Mouse (Mus musculus) frontal cortex, adult 2 months (tissue): ENCODE measurements around the gene Skap1. TPM values are rescaled to one million over a fixed set of nuclear protein-coding genes. Genes with fewer than 3 reads are reported as not detected.
A peak's percentile ranks its signal among the peaks of the same experiment; 100 is the strongest.

ENCODE experiments used
- DNase-seq, 2 experiments: peaks; one replicate each; pipeline ENCODE4 v3.0.0; 2022; ENCODE audit warnings: low spot score in 1 of 2; ENCODE audit errors: extremely low spot score in 1 of 2
- polyA plus RNA-seq: library from polyadenylated mRNA; depleted of rRNA; stranded (reverse); fragments of >200 nt; gene quantifications from 2 replicates; pipeline ENCODE4 v1.2.3, GENCODE M21; 2012

Skap1 gene
- polyA plus RNA-seq, 1 experiment: 3.1 TPM

DNA sequence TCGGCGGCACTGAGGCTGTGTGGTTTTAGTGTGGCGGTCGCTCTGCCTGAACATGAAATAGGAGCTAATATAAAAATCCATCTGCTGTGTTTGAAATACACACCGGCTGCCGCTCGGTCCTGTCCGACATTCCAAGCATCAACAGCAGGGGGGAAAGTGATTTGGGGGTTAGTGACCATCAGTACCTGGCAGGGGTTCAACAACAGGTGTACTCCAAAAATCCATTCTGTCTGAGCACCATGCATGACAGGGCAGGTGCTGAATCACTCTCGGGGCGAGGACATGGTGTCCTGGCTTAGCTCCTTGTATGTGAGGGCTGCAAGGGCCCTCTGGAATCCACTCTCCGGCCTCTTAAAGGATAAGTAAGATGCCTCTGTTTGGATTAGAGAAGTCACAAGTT, 272.0 kb downstream of the Skap1 start:
- DNase-seq: no peak

DNA sequence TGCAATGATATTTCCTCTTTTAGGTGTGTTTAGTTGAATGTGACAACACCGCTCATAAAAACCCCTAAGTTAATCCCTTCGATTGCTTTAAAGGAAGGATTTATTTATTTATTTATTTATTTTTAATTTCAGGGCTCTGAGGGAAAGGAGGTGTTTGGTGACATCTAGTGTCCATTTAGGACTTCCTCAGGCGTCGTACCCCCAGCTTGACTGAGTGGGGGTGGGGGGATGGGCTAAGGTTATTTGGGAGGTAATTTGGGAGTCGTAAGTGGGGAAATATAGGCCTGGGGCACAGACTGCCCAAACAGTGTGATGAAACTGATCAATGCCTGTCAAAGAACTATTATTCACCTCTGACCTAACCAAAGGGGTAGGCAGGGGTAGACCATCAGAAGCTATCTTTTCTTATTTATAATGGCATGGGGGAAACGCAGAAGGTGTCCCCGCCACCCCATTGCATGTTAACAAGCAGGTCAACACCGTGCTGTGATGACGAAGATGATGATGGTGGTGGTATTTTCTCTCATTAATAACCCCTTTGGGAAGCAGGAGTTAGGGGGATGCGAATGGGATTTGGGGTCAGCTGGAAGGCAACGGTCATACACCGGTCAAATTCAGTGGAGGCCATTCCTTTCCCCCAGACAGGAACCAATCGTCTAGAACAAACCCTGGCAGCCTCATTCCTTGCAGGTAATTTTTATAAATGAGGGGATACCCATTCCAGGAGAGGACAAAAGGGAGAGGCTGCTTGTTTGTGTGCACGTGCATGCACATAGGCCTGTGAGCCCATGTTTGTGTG, 273.5 kb downstream of the Skap1 start:
- DNase-seq: no peak

DNA sequence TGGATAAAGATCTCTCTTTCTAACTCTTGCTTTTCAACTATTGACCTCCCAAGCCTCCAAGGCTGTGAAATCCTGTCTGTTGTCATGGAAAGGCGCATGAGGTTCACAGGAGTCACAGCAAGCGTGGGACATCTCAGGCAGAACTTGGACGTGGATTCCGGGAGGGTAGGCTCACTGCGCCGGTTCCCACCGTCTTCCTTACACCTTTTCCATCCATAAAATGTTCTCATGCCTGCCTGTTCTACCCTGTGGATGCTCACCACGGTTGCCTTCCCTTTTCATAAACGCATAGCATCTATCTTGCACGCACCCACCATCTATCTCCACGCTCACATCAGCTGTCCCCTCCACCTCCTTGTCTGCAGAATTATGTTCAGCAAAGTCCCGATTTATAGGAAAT, 276.4 kb downstream of the Skap1 start:
- no peak for DNase-seq

- DNase-seq: peak in 1 of 2 experiments; percentile 56
Measured at GRCm38 (mm10) chr11:96741995-96742394, 277.6 kb downstream of the Skap1 start.

DNA sequence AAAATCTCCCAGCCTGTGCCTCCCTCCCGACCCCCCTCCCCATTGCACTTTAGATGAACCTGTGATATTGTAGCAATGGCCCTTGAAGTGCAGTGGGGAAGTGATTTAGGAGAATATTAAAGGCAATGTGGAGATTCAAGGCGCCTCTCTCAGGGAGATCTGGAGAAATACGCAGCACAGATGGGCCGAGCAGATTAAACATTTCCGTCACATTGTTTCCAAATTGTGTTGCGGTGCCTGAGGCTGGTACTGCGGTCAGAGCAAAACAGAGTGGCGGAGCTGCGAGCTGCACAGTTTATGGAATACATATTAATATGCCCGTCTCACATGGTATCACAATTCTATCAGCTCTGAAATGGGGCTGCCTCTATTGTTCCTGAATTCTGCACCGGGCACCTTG, 278.6 kb downstream of the Skap1 start:
- DNase-seq: no peak

- DNase-seq: no peak
Measured at GRCm38 (mm10) chr11:96743891-96744290, 279.5 kb downstream of the Skap1 start.

GRCm38 (mm10) chr11:96746648-96747047, 282.3 kb downstream of the Skap1 start:
- no peak for DNase-seq

- DNase-seq: no peak
Measured at GRCm38 (mm10) chr11:96747555-96747954, 283.2 kb downstream of the Skap1 start.

GRCm38 (mm10) chr11:96755298-96755697, 290.9 kb downstream of the Skap1 start:
- no peak for DNase-seq

DNA sequence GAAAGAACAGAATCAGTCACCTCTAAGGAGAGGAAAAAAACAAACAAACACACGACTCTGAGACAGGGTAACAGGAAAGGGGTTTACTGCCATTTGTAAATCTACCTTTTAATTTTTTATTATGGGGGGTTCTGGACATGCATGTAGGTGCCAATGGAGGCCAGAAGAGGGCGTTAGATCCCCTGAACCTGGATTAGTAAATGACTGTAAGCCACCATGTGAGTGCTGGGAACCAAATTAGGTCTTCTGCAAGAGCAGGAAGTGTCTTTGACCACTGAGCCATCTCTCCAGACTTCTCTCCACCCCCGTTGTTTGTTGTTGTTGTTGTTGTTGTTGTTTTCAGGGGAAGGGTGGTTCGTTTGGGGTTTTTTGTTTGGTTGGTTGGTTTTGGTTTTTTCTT, 293.0 kb downstream of the Skap1 start:
- DNase-seq: no peak

GRCm38 (mm10) chr11:96758402-96758801, 294.0 kb downstream of the Skap1 start:
- no peak for DNase-seq

DNA sequence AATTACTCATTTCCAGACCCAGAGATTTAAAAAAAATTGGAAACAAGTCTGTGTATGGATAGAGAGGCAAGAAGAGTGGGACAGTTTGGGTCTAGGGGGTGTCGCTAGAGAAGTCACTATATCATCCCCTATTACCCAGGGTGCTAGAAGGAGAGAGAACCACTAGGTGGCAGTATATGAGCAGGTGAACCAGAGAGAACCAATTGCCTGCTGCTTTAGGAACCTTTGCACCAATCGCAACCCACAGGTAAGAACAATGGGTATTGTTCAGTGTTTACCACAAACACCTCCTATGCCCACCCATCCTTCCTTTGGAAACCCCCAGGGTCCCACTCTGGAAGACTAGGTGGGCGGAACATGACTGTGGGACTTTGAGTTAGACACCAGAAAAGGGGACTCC, 295.6 kb downstream of the Skap1 start:
- DNase-seq: peak in 1 of 2 experiments; percentile 84

DNA sequence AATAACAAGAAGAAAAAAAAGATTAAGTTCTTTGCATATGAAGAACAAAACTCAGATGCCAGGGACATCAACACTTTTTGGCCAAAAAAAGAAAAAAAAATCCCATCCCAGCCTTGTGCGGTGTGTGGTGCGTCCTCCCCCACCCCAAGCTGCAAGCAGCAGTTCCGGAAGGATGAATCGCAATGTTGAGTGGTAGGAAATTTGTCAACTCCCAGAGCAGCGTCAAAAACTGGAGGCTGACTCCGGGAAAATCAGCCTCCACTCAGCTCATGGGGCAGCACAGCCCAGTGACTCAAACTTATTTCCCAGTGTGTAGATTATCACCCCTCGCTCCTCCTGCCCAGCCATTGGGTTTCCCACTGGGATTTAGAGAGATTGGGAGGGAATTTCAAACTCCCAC, 297.6 kb downstream of the Skap1 start:
- DNase-seq: peak in 1 of 2 experiments; percentile 77

DNA sequence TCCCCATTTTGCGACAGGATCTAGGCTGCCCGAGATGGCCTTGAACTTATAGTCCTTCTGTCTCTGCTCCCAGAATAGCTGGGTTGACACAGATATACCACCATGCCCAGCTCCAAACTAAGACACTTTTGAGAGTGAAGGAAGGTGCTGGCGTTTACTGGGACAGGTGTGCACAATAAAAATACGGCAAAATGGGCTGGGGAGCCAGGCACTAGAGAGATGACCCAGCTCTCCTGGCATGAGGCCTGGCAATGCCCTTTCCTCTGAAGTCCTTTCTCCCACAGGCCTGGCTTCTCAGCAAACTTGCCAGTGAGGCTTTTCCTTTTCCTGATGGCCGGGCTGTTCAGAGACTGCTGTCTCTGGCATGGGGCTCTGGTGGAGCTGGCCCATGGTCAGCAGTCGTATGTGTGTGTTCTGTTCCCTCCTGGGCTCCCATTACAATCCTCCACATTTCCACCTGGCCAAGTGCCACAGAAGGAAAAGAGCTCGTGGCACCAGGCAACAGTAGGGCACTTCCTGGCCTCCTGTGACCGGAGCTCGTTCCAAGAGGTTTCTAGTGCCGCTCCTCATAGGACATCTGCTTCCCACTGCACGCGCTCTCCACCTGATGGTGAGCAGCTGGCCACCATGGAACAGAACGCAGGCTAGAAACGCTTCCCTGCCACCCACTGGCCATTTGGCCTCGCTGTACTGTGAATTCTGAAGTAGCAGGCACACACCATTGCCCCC, 298.5 kb downstream of the Skap1 start:
- no peak for DNase-seq

- no peak for DNase-seq
Measured at GRCm38 (mm10) chr11:96764511-96765350, 300.3 kb downstream of the Skap1 start.

DNA sequence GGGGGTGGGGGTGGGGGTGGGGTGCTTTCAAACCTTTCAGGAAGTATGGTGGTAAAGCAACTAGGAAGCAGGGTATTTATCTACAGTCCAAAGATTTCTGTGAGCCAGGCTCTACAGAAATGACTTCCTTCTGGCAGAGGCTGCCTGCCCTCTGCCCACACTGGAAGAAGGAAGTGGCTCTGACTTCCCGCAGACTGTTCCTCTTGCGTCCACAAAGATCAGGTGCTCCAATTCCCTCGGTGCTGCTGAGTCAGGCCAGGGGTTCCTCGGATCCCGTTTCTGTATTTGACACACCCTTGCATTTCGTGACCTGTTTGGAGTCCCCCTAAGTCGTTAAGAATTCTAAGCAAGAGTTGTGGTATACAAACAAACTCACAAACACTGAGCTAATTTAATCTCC, 301.3 kb downstream of the Skap1 start:
- DNase-seq: no peak

DNA sequence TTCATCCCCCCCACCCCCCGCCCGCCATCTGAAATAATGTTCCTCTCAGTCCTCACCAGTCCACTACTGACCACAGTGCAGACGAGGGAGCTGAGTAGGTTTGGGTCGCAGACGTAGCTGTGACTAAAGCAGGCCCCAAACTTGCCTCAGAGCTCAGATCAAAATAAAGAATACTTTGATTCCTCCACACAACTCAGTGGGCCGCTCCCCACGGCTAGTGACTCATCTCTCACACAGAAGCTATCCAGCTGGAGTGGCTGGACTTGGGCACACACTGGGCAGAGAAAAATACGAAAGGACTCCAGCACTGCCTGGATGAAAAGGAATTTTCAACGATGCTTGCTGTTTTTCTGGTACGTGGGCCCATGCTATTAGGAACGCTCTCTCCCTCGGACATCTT, 302.2 kb downstream of the Skap1 start:
- DNase-seq: peak in 1 of 2 experiments; percentile 71

GRCm38 (mm10) chr11:96767096-96767495, 302.7 kb downstream of the Skap1 start:
- DNase-seq: no peak

GRCm38 (mm10) chr11:96768240-96768639, 303.8 kb downstream of the Skap1 start:
- no peak for DNase-seq

GRCm38 (mm10) chr11:96771274-96771975, 307.0 kb downstream of the Skap1 start:
- DNase-seq: no peak
